Mouse (Mus musculus): ENCODE results near the gene Rictor.

GRCm38 (mm10) chr15:6723338-6723737, 15.2 kb downstream of the Rictor start:
- TF ChIP-seq GATA1 (IDR thresholded peaks at IDR 0.05; ENCODE audit: low read length) (no peak), TAL1 (IDR thresholded peaks at IDR 0.05; ENCODE audit: low read length) (no peak)
